Mouse (Mus musculus) C2C12 (cell line): ENCODE results near the gene Exosc5. TPM values are rescaled to one million over a fixed set of nuclear protein-coding genes. Genes with fewer than 3 reads are reported as not detected.

Source experiments
- H3K27me3 ChIP-seq: one replicate; pipeline ENCODE4 v1.6.1; 2011; ENCODE audit not compliant: control insufficient read depth, insufficient read depth, insufficient read length
- H3K36me3 ChIP-seq: one replicate; pipeline ENCODE4 v1.6.1; 2011; ENCODE audit not compliant: control insufficient read depth, insufficient read depth
- H3K4me3 ChIP-seq: one replicate; pipeline ENCODE4 v1.5.1; 2011; ENCODE audit warnings: mild to moderate bottlenecking, control low read depth; ENCODE audit not compliant: poor library complexity, insufficient read depth, severe bottlenecking
- H3K79me2 ChIP-seq: one replicate; pipeline ENCODE4 v1.6.1; 2011; ENCODE audit not compliant: control insufficient read depth, insufficient read depth
- H3K79me3 ChIP-seq: one replicate; pipeline ENCODE4 v1.6.1; 2011; ENCODE audit warnings: low read depth, control low read depth
- H3ac ChIP-seq: one replicate; pipeline ENCODE3; 2011; ENCODE audit warnings: low read depth; ENCODE audit not compliant: control insufficient read depth, insufficient read length
- CEBPB ChIP-seq: IDR thresholded peaks from one replicate; pipeline ENCODE4 v1.6.1; 2011; ENCODE audit warnings: low read depth, mild to moderate bottlenecking, control low read depth, moderate library complexity
- CTCF ChIP-seq: IDR thresholded peaks from one replicate; pipeline ENCODE4 v1.5.1; 2011; ENCODE audit not compliant: control insufficient read depth, insufficient read depth, insufficient read length
- FOSL1 ChIP-seq: IDR thresholded peaks from one replicate; pipeline ENCODE4 v1.8.0; 2011; ENCODE audit warnings: mild to moderate bottlenecking, low read length; ENCODE audit not compliant: poor library complexity, insufficient read depth, severe bottlenecking
- MAX ChIP-seq: IDR thresholded peaks from one replicate; pipeline ENCODE4 v1.6.1; 2011; ENCODE audit warnings: mild to moderate bottlenecking, control low read depth
- MYOD1 ChIP-seq: IDR thresholded peaks from one replicate; pipeline ENCODE4 v1.6.1; 2011; ENCODE audit warnings: low read depth; ENCODE audit not compliant: control insufficient read depth, insufficient read length
- MYOG ChIP-seq: IDR thresholded peaks from one replicate; pipeline ENCODE4 v1.6.1; 2011; ENCODE audit not compliant: control insufficient read depth, insufficient read length; ENCODE audit errors: extremely low read depth
- USF1 ChIP-seq: IDR thresholded peaks from one replicate; pipeline ENCODE4 v1.6.1; 2011; ENCODE audit warnings: low read depth, mild to moderate bottlenecking, control low read depth, moderate library complexity
- polyA plus RNA-seq: library from polyadenylated mRNA; unstranded; fragments of >200 nt; fragmentation: generic; extraction: Trizol; gene quantifications from one replicate; pipeline ENCODE4 v1.2.1, GENCODE M21; 2012; ENCODE audit warnings: missing spikeins

The Exosc5 gene
- polyA plus RNA-seq, 1 experiment, result 53.2 TPM

- Histone ChIP-seq H3K36me3 (no peaks in the 10 kb centered on the region), H3K27me3 (peaks cover 8% of the 10 kb centered on the region), H3ac (no peak overlapping the region), H3K79me3 (no peaks in the 10 kb centered on the region), H3K4me3 (no peak overlapping the region), H3K79me2 (no peaks in the 10 kb centered on the region)
- TF ChIP-seq USF1 (no peak), MYOD1 (no peak), MAX (no peak), CEBPB (no peak), CTCF (no peak), FOSL1 (no peak), MYOG (no peak)
These were observed 12.7 kb downstream of the Exosc5 start for GRCm38 (mm10) chr7:25671686-25672085.

- H3K4me3 ChIP-seq, result no peak overlapping the region
- no peaks in the 10 kb centered on the region for H3K36me3 ChIP-seq
- TF ChIP-seq MYOD1, result no peak
- TF ChIP-seq MAX, result no peak
- no peak for TF ChIP-seq USF1
- no peak for TF ChIP-seq CTCF
- no peak for TF ChIP-seq FOSL1
- TF ChIP-seq MYOG, result no peak
- TF ChIP-seq CEBPB, result no peak
- no peaks in the 10 kb centered on the region for H3K79me2 ChIP-seq
- H3ac ChIP-seq, result no peak overlapping the region
- peaks cover 8% of the 10 kb centered on the region for H3K27me3 ChIP-seq
- H3K79me3 ChIP-seq, result no peaks in the 10 kb centered on the region
These were observed 13.5 kb downstream of the Exosc5 start for GRCm38 (mm10) chr7:25672442-25672841.

GRCm38 (mm10) chr7:25674297-25674696 is 15.3 kb downstream of the Exosc5 start:
- no peaks in the 10 kb centered on the region for H3K79me3 ChIP-seq
- no peak overlapping the region for H3K4me3 ChIP-seq
- H3K27me3 ChIP-seq, result peaks cover 8% of the 10 kb centered on the region
- H3K79me2 ChIP-seq, result no peaks in the 10 kb centered on the region
- TF ChIP-seq FOSL1 (no peak), CTCF (no peak), USF1 (no peak), MYOG (no peak), MAX (no peak), CEBPB (no peak)
- H3K36me3 ChIP-seq, result no peaks in the 10 kb centered on the region
- no peak overlapping the region for H3ac ChIP-seq

GRCm38 (mm10) chr7:25674719-25675300 is 15.8 kb downstream of the Exosc5 start, which contains the start of gene Tmem91:
Gene Tmem91, minus strand, starts transcription at chr7:25675166.
- no peaks in the 10 kb centered on the region for H3K36me3 ChIP-seq
- no peak within 1 kb of the TSS for H3ac ChIP-seq
- peaks cover 8% of the 10 kb centered on the region for H3K27me3 ChIP-seq
- no peak for TF ChIP-seq MAX
- TF ChIP-seq CTCF, result no peak
- TF ChIP-seq FOSL1, result no peak
- no peak for TF ChIP-seq CEBPB
- no peak for TF ChIP-seq USF1
- no peak for TF ChIP-seq MYOG
- no peak for TF ChIP-seq MYOD1
- H3K79me2 ChIP-seq, result no peaks in the 10 kb centered on the region
- H3K4me3 ChIP-seq, result no peak within 1 kb of the TSS
- H3K79me3 ChIP-seq, result no peaks in the 10 kb centered on the region

GRCm38 (mm10) chr7:25675405-25675804 is 16.4 kb downstream of the Exosc5 start:
- Histone ChIP-seq H3K27me3 (peaks cover 8% of the 10 kb centered on the region), H3K4me3 (no peak overlapping the region), H3K36me3 (no peaks in the 10 kb centered on the region), H3ac (no peak overlapping the region), H3K79me3 (no peaks in the 10 kb centered on the region), H3K79me2 (no peaks in the 10 kb centered on the region)
- TF ChIP-seq FOSL1, result no peak
- TF ChIP-seq USF1, result no peak
- no peak for TF ChIP-seq CEBPB
- no peak for TF ChIP-seq MYOD1
- TF ChIP-seq MAX, result no peak
- TF ChIP-seq CTCF, result no peak
